Mouse (Mus musculus) testis, adult 2 months (tissue): Measurements from ENCODE around the gene Fstl5.

Experiments used
- CTCF ChIP-seq: fragments of 200-500 bp; IDR thresholded peaks from 2 replicates; pipeline ENCODE4 v1.5.1; 2012; ENCODE audit warnings: low read depth, mild to moderate bottlenecking, inconsistent platforms, low read length, moderate library complexity; ENCODE audit not compliant: control insufficient read depth, insufficient read depth, insufficient replicate concordance
- POLR2A ChIP-seq: fragments of 200-500 bp; IDR thresholded peaks from 2 replicates; pipeline ENCODE4 v1.6.1; 2012; ENCODE audit warnings: low read depth, mild to moderate bottlenecking, inconsistent platforms, low read length, moderate library complexity; ENCODE audit not compliant: control insufficient read depth

GRCm38 (mm10) chr3:76251385-76251784 lies 177.3 kb downstream of the Fstl5 start:
- TF ChIP-seq CTCF (no peak), POLR2A (no peak)
